Mouse (Mus musculus) forebrain, postnatal 0 days (tissue): ENCODE measurements around the gene Zfp398. TPM values are rescaled to one million over a fixed set of nuclear protein-coding genes. Genes with fewer than 3 reads are reported as not detected.

ENCODE experiments used
- ATAC-seq: fragments of 200-750 bp; cut with Nextera tagmentation; 2 replicates; pipeline ENCODE4 v1.8.0; 2017; ENCODE audit warnings: mild to moderate bottlenecking, moderate library complexity
- DNase-seq: peaks from one replicate; pipeline ENCODE4 v3.0.0-alpha.2; 2015
- H3K27ac ChIP-seq: fragments of 300-500 bp; sonication (generic); 2 replicates; pipeline ENCODE4 v1.5.1; 2014; ENCODE audit warnings: low read depth, mild to moderate bottlenecking, antibody characterized with exemption, low read length, moderate library complexity, mixed read lengths
- H3K27me3 ChIP-seq: fragments of 300-500 bp; sonication (generic); 2 replicates; pipeline ENCODE4 v1.6.1; 2014; ENCODE audit warnings: mild to moderate bottlenecking, low read length, mixed read lengths; ENCODE audit not compliant: insufficient read depth
- H3K36me3 ChIP-seq: fragments of 300-500 bp; sonication (generic); 2 replicates; pipeline ENCODE4 v1.6.1; 2014; ENCODE audit warnings: mild to moderate bottlenecking, moderate library complexity; ENCODE audit not compliant: insufficient read depth
- H3K4me1 ChIP-seq: fragments of 300-500 bp; sonication (generic); 2 replicates; pipeline ENCODE4 v1.6.1; 2014; ENCODE audit warnings: antibody characterized with exemption; ENCODE audit not compliant: insufficient read depth
- H3K4me2 ChIP-seq: fragments of 300-500 bp; sonication (generic); 2 replicates; pipeline ENCODE4 v1.6.1; 2014; ENCODE audit warnings: low read depth, mild to moderate bottlenecking, moderate library complexity
- H3K4me3 ChIP-seq: fragments of 300-500 bp; sonication (generic); 2 replicates; pipeline ENCODE4 v1.5.1; 2014; ENCODE audit warnings: low read depth, low read length, mixed read lengths
- H3K9ac ChIP-seq: fragments of 300-500 bp; sonication (generic); 2 replicates; pipeline ENCODE4 v1.6.1; 2014; ENCODE audit warnings: mild to moderate bottlenecking
- H3K9me3 ChIP-seq: fragments of 300-500 bp; sonication (generic); 2 replicates; pipeline ENCODE4 v1.6.1; 2016; ENCODE audit warnings: low read length
- CTCF ChIP-seq: sonication (generic); IDR thresholded peaks from 2 replicates; pipeline ENCODE4 v1.5.1; 2016; ENCODE audit warnings: antibody characterized with exemption, control low read depth, low read depth
- WGBS: fragments of 180-500 bp; shearing (Covaris S2); extraction: QIAGEN DNeasy Blood & Tissue Kit; methylation state at CpG from one replicate; pipeline ENCODE4 v1.1.7; 2014; 5-methylcytosine and 5-hydroxymethylcytosine counted together
- polyA plus RNA-seq: library from polyadenylated mRNA; unstranded; fragments of >200 nt; fragmentation: Nextera tagmentation; extraction: Ambion mirVana; gene quantifications from 2 replicates; pipeline ENCODE4 v1.2.1, GENCODE M21; 2015
- total RNA-seq: library from RNA; depleted of rRNA; stranded (reverse); fragments of >200 nt; gene quantifications from 2 replicates; pipeline ENCODE4 v1.2.3, GENCODE M21; 2014; rRNA removed

The Zfp398 gene
- total RNA-seq (23.5 and 28.2 TPM in 2 replicates), polyA plus RNA-seq (7.1 and 11.1 TPM in 2 replicates)

DNA sequence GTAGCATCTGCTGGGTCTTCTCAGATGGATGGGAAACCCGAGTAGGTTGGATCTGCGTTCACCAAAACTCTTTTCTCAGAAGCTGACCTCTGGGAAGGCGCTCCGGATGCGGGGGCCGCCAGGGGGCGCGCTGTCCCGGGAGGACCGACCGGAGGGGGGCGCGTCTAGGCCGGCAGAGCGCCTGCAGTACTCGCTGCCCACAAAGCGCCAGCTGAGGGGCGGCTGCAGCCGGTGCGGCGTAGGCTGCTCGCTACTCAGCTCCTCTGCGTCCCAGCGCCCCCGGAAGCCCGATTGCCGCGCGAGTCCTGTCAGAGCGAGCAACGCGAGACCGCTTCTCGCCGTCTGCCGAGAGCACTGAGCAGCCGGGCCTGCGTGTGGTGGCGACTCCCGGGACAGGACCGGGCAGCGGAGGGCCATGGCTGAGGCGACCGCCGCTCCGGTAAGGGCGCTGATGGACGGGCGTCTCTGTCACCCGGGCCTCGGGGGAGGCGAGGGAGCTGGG lies at the start of gene Zfp398:
Gene Zfp398, plus strand, starts transcription at position 180 of the 502 bp plus-strand sequence.
- peaks cover 4% of the 10 kb centered on the region; the same call in 1 of the 2 replicates for H3K36me3 ChIP-seq
- H3K4me1 ChIP-seq, result peaks cover 6% of the 10 kb centered on the region
- peak within 1 kb of the TSS; percentile 96 for H3K9ac ChIP-seq
- H3K27ac ChIP-seq, result peak within 1 kb of the TSS; percentile 92
- peak within 1 kb of the TSS; percentile 63 for H3K4me2 ChIP-seq
- TF ChIP-seq CTCF, result peak; percentile 99
- H3K4me3 ChIP-seq, result peak within 1 kb of the TSS; percentile 73
- peak; percentile 96 for DNase-seq
- H3K27me3 ChIP-seq, result no peaks in the 10 kb centered on the region
- no peaks in the 10 kb centered on the region for H3K9me3 ChIP-seq
- peak; percentile 98 for ATAC-seq
- under 1% methylated on average over 52 of the region's 52 CpGs for WGBS

DNA sequence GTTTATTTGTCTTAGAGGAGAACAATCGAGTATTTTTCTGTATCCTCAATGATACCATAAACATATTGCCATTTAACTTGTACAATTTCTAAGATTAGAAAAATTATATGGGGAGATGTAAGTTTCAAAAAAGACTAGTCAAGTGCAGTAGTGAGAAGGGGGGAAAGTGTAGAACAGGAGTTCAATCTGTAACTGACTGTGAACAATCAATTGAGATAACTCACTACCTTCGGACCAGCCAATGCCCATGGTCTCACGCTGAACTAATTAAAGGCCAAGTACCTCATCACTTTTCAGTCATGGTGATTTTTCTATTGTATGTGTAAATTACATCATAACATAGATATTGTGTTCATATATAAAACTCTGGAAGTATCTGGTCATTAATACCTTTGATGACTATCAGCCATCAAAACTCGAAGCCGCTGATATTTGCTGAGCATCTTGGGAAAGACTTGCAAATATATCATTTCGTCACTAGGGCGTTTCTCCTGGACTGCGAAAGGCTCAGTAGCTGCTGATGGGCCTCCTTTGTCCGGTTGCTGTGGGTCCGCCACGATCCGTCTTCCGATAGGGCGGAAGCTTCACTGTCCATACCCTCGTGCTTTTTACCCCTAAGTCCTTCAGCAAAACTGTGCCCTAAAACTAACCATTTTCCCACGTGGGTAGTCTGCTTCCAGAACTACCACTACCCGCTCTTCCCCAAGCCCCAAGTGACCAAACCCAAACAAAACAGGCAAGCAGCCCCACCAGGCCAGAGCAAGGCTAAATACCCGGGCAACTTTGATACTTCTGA lies 47.3 kb upstream of the Zfp398 start:
- Histone ChIP-seq H3K27ac (peak overlapping the region; percentile 96), H3K4me3 (peak overlapping the region; percentile 53), H3K36me3 (no peaks in the 10 kb centered on the region), H3K4me2 (peak overlapping the region; percentile 59), H3K4me1 (0 out of 2 replicates have a peak, but pooled peaks cover 4% of the 10 kb centered on the region), H3K9me3 (no peaks in the 10 kb centered on the region), H3K27me3 (no peaks in the 10 kb centered on the region), H3K9ac (peak overlapping the region; percentile 84)
- peak; percentile 94 for DNase-seq
- TF ChIP-seq CTCF, result peak; percentile 44
- peak; percentile 95 for ATAC-seq
- under 1% methylated on average over 18 of the region's 18 CpGs for WGBS

DNA sequence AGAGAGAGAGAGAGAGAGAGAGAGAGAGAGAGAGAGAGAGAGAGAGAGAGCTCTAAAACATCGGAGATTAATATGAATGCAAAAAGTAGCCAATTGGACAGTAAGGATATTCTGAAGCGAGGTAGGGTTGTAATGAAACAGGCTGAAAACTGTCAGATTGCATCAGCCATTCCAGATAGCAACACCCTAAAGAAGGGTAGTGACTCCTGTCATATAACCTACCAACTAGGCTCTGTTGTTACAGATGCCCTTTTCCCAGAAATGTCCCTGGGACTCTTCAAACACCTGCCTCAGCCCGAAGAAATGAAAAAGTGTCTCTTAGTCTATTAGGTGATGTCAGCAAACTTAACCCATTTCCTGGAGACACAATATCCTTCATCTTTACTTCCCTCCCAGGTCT lies 46.6 kb upstream of the Zfp398 start:
- H3K4me1 ChIP-seq, result 0 out of 2 replicates have a peak, but pooled peaks cover 4% of the 10 kb centered on the region
- 30% methylated on average over 3 of the region's 3 CpGs for WGBS
- no peaks in the 10 kb centered on the region for H3K9me3 ChIP-seq
- no peak for DNase-seq
- H3K4me3 ChIP-seq, result peak overlapping the region; percentile 53
- H3K4me2 ChIP-seq, result peak overlapping the region; percentile 59
- TF ChIP-seq CTCF, result no peak
- H3K27ac ChIP-seq, result peak overlapping the region; percentile 96
- no peaks in the 10 kb centered on the region for H3K36me3 ChIP-seq
- H3K9ac ChIP-seq, result peak overlapping the region; percentile 84
- peak; percentile 21; the same call in 1 of the 2 replicates for ATAC-seq
- no peaks in the 10 kb centered on the region for H3K27me3 ChIP-seq

DNA sequence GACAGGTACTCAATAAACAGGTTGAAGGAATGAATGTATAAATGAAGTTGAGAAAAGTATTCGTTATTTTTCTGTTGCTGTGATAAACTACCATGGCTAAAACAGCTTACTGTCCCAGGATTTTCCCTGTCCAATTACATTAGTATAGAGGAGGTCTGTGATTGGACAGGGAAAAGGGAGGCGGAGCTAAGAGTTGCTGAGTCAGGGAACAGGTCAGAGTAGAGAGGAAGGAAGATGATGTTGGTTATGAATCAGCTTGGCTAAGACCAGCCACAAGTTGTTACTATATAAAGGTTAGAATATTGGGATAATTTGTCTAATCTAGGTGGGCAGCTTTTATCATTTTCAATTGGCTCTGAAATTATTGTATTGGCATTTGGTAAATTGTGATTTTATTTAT lies 44.7 kb upstream of the Zfp398 start:
- Histone ChIP-seq H3K36me3 (peaks cover 10% of the 10 kb centered on the region), H3K9ac (no peak overlapping the region), H3K4me1 (0 out of 2 replicates have a peak, but pooled peaks cover 4% of the 10 kb centered on the region), H3K4me3 (no peak overlapping the region), H3K27ac (no peak overlapping the region), H3K4me2 (no peak overlapping the region), H3K27me3 (no peaks in the 10 kb centered on the region), H3K9me3 (no peaks in the 10 kb centered on the region)
- DNase-seq (no peak), ATAC-seq (no peak)
- no peak for TF ChIP-seq CTCF
- 71% methylated on average over 2 of the region's 2 CpGs for WGBS

DNA sequence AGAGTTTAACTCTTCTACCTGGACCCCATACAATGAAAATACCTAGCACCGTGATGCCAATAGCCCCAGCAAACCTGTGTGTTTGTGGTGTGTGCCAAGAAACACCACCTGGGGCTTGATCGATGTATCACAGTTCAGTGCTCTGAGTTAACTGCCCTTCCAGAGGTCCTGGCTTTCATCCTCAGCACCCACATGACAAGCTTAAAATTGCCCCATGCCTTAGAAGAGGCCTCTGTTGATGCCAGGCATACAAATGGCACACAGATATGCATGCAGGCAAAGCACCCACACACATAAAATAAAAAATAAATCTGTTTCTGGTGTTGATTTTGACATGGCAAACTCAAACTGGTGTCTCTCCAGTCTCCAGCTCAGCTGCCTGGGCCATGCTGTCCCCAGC lies 42.9 kb upstream of the Zfp398 start:
- Histone ChIP-seq H3K9ac (no peak overlapping the region), H3K27me3 (no peaks in the 10 kb centered on the region), H3K9me3 (no peaks in the 10 kb centered on the region), H3K36me3 (peaks cover 25% of the 10 kb centered on the region), H3K4me3 (no peak overlapping the region), H3K4me1 (0 out of 2 replicates have a peak, but pooled peaks cover 4% of the 10 kb centered on the region), H3K4me2 (no peak overlapping the region), H3K27ac (no peak overlapping the region)
- WGBS, result 87% methylated on average over 2 of the region's 2 CpGs
- ATAC-seq, result no peak
- no peak for DNase-seq
- no peak for TF ChIP-seq CTCF

DNA sequence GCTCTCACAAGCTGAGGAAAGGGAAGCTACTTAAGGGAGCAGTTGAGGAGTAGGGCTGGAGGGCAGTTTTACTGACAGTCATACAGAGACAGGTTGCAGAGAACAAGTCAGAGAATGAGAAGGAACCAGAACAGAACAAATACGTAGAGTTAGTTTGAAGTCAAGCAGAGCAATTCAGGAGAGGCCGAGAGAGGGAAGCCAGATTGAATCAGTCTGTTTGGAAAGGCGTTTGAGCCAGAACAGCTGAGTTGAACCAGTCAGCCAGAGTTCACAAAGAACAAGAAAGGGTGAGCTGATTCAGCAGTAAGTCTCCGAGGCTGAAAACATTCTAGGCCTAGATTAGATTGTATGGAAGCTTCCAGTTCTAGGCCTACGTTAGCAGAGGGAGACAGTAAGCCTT lies 42.2 kb upstream of the Zfp398 start:
- ATAC-seq (no peak), DNase-seq (no peak)
- Histone ChIP-seq H3K36me3 (peaks cover 32% of the 10 kb centered on the region), H3K4me1 (0 out of 2 replicates have a peak, but pooled peaks cover 4% of the 10 kb centered on the region), H3K27me3 (no peaks in the 10 kb centered on the region), H3K27ac (no peak overlapping the region), H3K4me3 (no peak overlapping the region), H3K4me2 (no peak overlapping the region), H3K9ac (no peak overlapping the region), H3K9me3 (no peaks in the 10 kb centered on the region)
- 83% methylated on average over 5 of the region's 5 CpGs for WGBS
- TF ChIP-seq CTCF, result no peak
